Mouse (Mus musculus): ENCODE measurements at regions not wholly inside any gene's neighbourhood (a gene's known extent, or its start where the extent isn't known, plus 50 kb on each side); places are given as distances from the start of the nearest gene placed in this dataset.

DNA sequence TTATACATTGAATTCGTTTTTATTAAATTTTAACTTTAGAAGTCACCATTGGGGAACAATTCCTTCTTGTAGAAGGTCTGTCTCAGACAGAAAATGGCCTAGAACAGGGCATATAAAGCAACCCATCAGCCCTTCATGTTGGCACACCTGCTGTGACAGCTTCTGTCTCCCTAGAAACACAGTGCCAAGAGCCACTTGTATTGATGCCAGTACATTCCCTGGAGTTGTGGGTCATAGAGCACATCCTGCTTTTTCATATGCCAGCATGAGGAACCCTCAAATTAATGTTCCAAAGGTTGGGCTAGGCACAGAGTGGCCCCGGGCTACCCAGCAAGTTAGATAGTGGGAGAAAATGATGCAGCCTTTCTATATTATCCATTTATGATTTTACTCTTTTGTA lies 496.0 kb upstream of the Slc10a2 start:
- no peak for DNase-seq (ENCODE audit: low spot score in 2 of 2)

DNA sequence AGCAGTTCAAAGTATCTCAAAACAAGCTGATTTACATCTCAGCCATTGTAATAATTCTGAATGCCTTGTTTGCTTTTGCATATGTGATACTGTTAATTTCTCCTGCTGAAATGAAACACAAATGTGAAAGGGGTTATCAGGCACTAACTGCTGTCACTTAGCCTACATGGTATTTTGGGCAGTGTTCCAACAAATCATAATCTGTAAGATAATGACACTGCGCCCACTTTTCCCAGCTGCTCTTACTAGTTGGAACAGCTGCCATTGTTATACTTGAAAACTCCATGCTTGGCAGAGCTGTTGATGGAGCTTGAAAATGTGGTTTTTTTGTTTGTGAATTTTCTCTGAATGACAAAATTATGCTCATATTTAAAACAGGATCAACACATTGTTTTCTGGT lies 486.4 kb upstream of the Slc10a2 start:
- peak; percentile 46 to 59 for DNase-seq (ENCODE audit: low spot score in 2 of 2)
